Mouse (Mus musculus): Measurements from ENCODE around the gene Fibp. TPM values are rescaled to one million over a fixed set of nuclear protein-coding genes. Genes with fewer than 3 reads are reported as not detected.
A peak's percentile ranks its signal among the peaks of the same experiment; 100 is the strongest.

Fibp gene
- polyA plus RNA-seq, 1 experiment from 2014 or later = 116 TPM

- H3K9ac ChIP-seq (ENCODE audit: low read depth, low read length) = peak overlapping the region; percentile 75
- ATAC-seq = peak; percentile 40
- WGBS = 1% methylated on average over 49 of the region's 68 CpGs
Measured at GRCm38 (mm10) chr19:5474281-5475068, 14.1 kb downstream of the Fibp start.

GRCm38 (mm10) chr19:5475069-5475714 lies 14.8 kb downstream of the Fibp start:
- Histone ChIP-seq H3K4me1 (replicated peaks; ENCODE audit: control insufficient read depth, insufficient read depth, low read length) (no peaks in the 10 kb centered on the region), H3K4me3 (ENCODE audit: low read depth, low read length) (peak overlapping the region; percentile 54), H3K27ac (ENCODE audit: low read depth, low read length) (peak overlapping the region; percentile 74), H3K27me3 (replicated peaks; ENCODE audit: control insufficient read depth, insufficient read depth, low read length) (no peaks in the 10 kb centered on the region), H3K9ac (ENCODE audit: low read depth, low read length) (peak overlapping the region; percentile 75), H3K4me2 (replicated peaks; ENCODE audit: low read depth) (peak overlapping the region; percentile 93), H3K9me3 (ENCODE audit: control insufficient read depth) (no peaks in the 10 kb centered on the region), H3K36me3 (ENCODE audit: control insufficient read depth, insufficient read depth) (peaks cover 8% of the 10 kb centered on the region; the same call in 1 of the 2 replicates)
- no peak for ATAC-seq
- no peak for TF ChIP-seq CTCF (IDR thresholded peaks at IDR 0.05; ENCODE audit: low read depth)
- WGBS = 32% methylated on average over 12 of the region's 13 CpGs

More at GRCm38 (mm10) chr19:5474281-5475068, 14.1 kb downstream of the Fibp start:
- Histone ChIP-seq H3K9me3 (ENCODE audit: control insufficient read depth) (no peaks in the 10 kb centered on the region), H3K4me1 (replicated peaks; ENCODE audit: control insufficient read depth, insufficient read depth, low read length) (no peaks in the 10 kb centered on the region), H3K36me3 (ENCODE audit: control insufficient read depth, insufficient read depth) (peaks cover 3% of the 10 kb centered on the region; the same call in 1 of the 2 replicates), H3K27me3 (replicated peaks; ENCODE audit: control insufficient read depth, insufficient read depth, low read length) (no peaks in the 10 kb centered on the region), H3K4me2 (replicated peaks; ENCODE audit: low read depth) (peak overlapping the region; percentile 93), H3K4me3 (ENCODE audit: low read depth, low read length) (peak overlapping the region; percentile 54), H3K27ac (ENCODE audit: low read depth, low read length) (peak overlapping the region; percentile 74)
- TF ChIP-seq CTCF (IDR thresholded peaks at IDR 0.05; ENCODE audit: low read depth) = 0 out of 2 replicates have a peak, but pooled peaks have one; percentile 9

GRCm38 (mm10) chr19:5477004-5477667 lies 16.7 kb downstream of the Fibp start:
- no peak overlapping the region for H3K27ac ChIP-seq (ENCODE audit: low read depth, low read length)
- H3K36me3 ChIP-seq (ENCODE audit: control insufficient read depth, insufficient read depth) = peaks cover 11% of the 10 kb centered on the region
- H3K9ac ChIP-seq (ENCODE audit: low read depth, low read length) = no peak overlapping the region
- no peaks in the 10 kb centered on the region for H3K4me1 ChIP-seq (replicated peaks; ENCODE audit: control insufficient read depth, insufficient read depth, low read length)
- no peaks in the 10 kb centered on the region for H3K9me3 ChIP-seq (ENCODE audit: control insufficient read depth)
- H3K27me3 ChIP-seq (replicated peaks; ENCODE audit: control insufficient read depth, insufficient read depth, low read length) = no peaks in the 10 kb centered on the region
- H3K4me2 ChIP-seq (replicated peaks; ENCODE audit: low read depth) = no peak overlapping the region
- ATAC-seq = no peak
- TF ChIP-seq CTCF (IDR thresholded peaks at IDR 0.05; ENCODE audit: low read depth) = no peak
- 84% methylated on average over 10 of the region's 10 CpGs for WGBS
- no peak overlapping the region for H3K4me3 ChIP-seq (ENCODE audit: low read depth, low read length)

- no peak overlapping the region for H3K4me2 ChIP-seq (replicated peaks; ENCODE audit: low read depth)
- ATAC-seq = no peak
- no peak for TF ChIP-seq CTCF (IDR thresholded peaks at IDR 0.05; ENCODE audit: low read depth)
- no peaks in the 10 kb centered on the region for H3K9me3 ChIP-seq (ENCODE audit: control insufficient read depth)
- no peak overlapping the region for H3K4me3 ChIP-seq (ENCODE audit: low read depth, low read length)
- H3K4me1 ChIP-seq (replicated peaks; ENCODE audit: control insufficient read depth, insufficient read depth, low read length) = no peaks in the 10 kb centered on the region
- H3K27ac ChIP-seq (ENCODE audit: low read depth, low read length) = no peak overlapping the region
- H3K27me3 ChIP-seq (replicated peaks; ENCODE audit: control insufficient read depth, insufficient read depth, low read length) = no peaks in the 10 kb centered on the region
- peaks cover 18% of the 10 kb centered on the region for H3K36me3 ChIP-seq (ENCODE audit: control insufficient read depth, insufficient read depth)
- no peak overlapping the region for H3K9ac ChIP-seq (ENCODE audit: low read depth, low read length)
- 88% methylated on average over 18 of the region's 18 CpGs for WGBS
Measured at GRCm38 (mm10) chr19:5477668-5478300, 17.4 kb downstream of the Fibp start.

GRCm38 (mm10) chr19:5480016-5480415 lies 19.6 kb downstream of the Fibp start:
- H3K9ac ChIP-seq (ENCODE audit: low read depth, low read length) = no peak overlapping the region
- peaks cover 40% of the 10 kb centered on the region for H3K36me3 ChIP-seq (ENCODE audit: control insufficient read depth, insufficient read depth)
- H3K4me2 ChIP-seq (replicated peaks; ENCODE audit: low read depth) = no peak overlapping the region
- H3K4me1 ChIP-seq (replicated peaks; ENCODE audit: control insufficient read depth, insufficient read depth, low read length) = no peaks in the 10 kb centered on the region
- no peak for TF ChIP-seq CTCF (IDR thresholded peaks at IDR 0.05; ENCODE audit: low read depth)
- ATAC-seq = no peak
- H3K4me3 ChIP-seq (ENCODE audit: low read depth, low read length) = no peak overlapping the region
- H3K27ac ChIP-seq (ENCODE audit: low read depth, low read length) = no peak overlapping the region
- 86% methylated on average over 10 of the region's 10 CpGs for WGBS
- no peaks in the 10 kb centered on the region for H3K27me3 ChIP-seq (replicated peaks; ENCODE audit: control insufficient read depth, insufficient read depth, low read length)
- H3K9me3 ChIP-seq (ENCODE audit: control insufficient read depth) = no peaks in the 10 kb centered on the region

- WGBS = 93% methylated on average over 10 of the region's 10 CpGs
- Histone ChIP-seq H3K9me3 (ENCODE audit: control insufficient read depth) (no peaks in the 10 kb centered on the region), H3K27me3 (replicated peaks; ENCODE audit: control insufficient read depth, insufficient read depth, low read length) (no peaks in the 10 kb centered on the region), H3K36me3 (ENCODE audit: control insufficient read depth, insufficient read depth) (peaks cover 53% of the 10 kb centered on the region), H3K4me3 (ENCODE audit: low read depth, low read length) (no peak overlapping the region), H3K4me2 (replicated peaks; ENCODE audit: low read depth) (no peak overlapping the region), H3K4me1 (replicated peaks; ENCODE audit: control insufficient read depth, insufficient read depth, low read length) (no peaks in the 10 kb centered on the region), H3K27ac (ENCODE audit: low read depth, low read length) (no peak overlapping the region), H3K9ac (ENCODE audit: low read depth, low read length) (no peak overlapping the region)
- no peak for TF ChIP-seq CTCF (IDR thresholded peaks at IDR 0.05; ENCODE audit: low read depth)
- no peak for ATAC-seq
Measured at GRCm38 (mm10) chr19:5481398-5481797, 21.0 kb downstream of the Fibp start.

Data from intestine, postnatal 0 days (tissue).